Mouse (Mus musculus): Measurements from ENCODE around the gene Pcgf1.

DNA sequence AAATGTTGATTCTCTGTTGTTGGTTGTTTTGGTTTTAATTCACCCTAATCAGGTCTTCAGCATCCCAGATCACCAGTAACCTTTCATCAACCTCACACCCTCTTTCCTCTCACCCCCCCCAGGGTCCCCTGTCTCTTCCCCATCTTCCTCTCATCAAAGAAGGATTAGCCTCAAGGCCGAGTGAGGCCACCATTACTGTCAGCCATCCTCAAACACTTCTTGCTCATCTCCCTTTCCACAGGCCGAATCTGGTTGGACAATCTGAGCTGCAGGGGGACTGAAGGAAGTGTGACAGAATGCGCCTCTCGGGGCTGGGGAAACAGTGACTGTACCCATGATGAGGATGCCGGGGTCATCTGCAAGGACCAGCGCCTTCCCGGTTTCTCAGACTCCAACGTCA, 40.5 kb upstream of the Pcgf1 start:
- no peak for TF ChIP-seq CTCF (IDR thresholded peaks at IDR 0.05; ENCODE audit: low read depth, low read length)
- no peak for TF ChIP-seq POLR2A (IDR thresholded peaks at IDR 0.05; ENCODE audit: insufficient read depth, low read length)
- TF ChIP-seq EP300 (IDR thresholded peaks at IDR 0.05; ENCODE audit: insufficient read depth, low read depth, low read length): no peak
